Mouse (Mus musculus) embryonic fibroblast, embryonic 13.5 days (primary cell): ENCODE data around the gene Ntm. TPM values are rescaled to one million over a fixed set of nuclear protein-coding genes. Genes with fewer than 3 reads are reported as not detected.

Source experiments
- H3K27ac ChIP-seq: 2 replicates; pipeline ENCODE4 v1.5.1; 2012; ENCODE audit warnings: low read length, control low read depth, inconsistent platforms; ENCODE audit not compliant: insufficient read depth
- H3K4me1 ChIP-seq: 2 replicates; pipeline ENCODE4 v1.6.1; 2011; ENCODE audit warnings: low read length; ENCODE audit not compliant: control insufficient read depth, insufficient read depth
- H3K4me3 ChIP-seq: 2 replicates; pipeline ENCODE4 v1.5.1; 2011; ENCODE audit warnings: mild to moderate bottlenecking, control low read depth, low read length; ENCODE audit not compliant: insufficient read depth
- CTCF ChIP-seq: IDR thresholded peaks from 2 replicates; pipeline ENCODE4 v1.5.1; 2011; ENCODE audit warnings: mild to moderate bottlenecking, control low read depth, low read length, moderate library complexity, borderline replicate concordance; ENCODE audit not compliant: insufficient read depth
- POLR2A ChIP-seq: IDR thresholded peaks from 2 replicates; pipeline ENCODE4 v1.6.1; 2011; ENCODE audit warnings: low read depth, mild to moderate bottlenecking, control low read depth, low read length, moderate library complexity
- polyA plus RNA-seq: library from polyadenylated mRNA; stranded (reverse); fragments of >200 nt; gene quantifications from 2 replicates; pipeline ENCODE4 v1.2.4, GENCODE M21; 2011; ENCODE audit warnings: low read depth; ENCODE audit not compliant: missing spikeins, insufficient read length

Gene Ntm
- polyA plus RNA-seq, 1 experiment, result 0.95 TPM

DNA sequence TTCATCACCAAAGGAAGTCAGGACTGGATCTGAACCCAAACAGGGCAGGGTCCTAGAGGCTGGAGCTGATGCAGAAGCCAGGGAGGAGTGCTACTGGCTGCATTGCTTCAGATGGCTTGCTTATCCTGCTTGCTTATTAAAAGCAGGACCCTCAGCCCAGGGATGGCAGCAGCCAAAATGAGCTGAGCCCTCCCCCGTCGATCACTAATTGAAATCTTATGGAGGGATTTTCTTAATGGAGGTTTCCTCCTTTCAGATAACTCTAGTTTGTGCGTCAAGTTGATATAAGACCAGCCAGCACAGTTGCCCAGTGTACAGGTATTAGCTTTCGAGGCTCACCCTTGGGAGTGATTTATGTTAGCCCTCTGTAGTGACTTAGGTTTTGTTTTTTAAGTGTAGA, 826.9 kb downstream of the Ntm start:
- H3K4me3 ChIP-seq, result no peak overlapping the region
- no peaks in the 10 kb centered on the region for H3K4me1 ChIP-seq
- TF ChIP-seq CTCF (no peak), POLR2A (no peak)
- H3K27ac ChIP-seq, result no peak overlapping the region

DNA sequence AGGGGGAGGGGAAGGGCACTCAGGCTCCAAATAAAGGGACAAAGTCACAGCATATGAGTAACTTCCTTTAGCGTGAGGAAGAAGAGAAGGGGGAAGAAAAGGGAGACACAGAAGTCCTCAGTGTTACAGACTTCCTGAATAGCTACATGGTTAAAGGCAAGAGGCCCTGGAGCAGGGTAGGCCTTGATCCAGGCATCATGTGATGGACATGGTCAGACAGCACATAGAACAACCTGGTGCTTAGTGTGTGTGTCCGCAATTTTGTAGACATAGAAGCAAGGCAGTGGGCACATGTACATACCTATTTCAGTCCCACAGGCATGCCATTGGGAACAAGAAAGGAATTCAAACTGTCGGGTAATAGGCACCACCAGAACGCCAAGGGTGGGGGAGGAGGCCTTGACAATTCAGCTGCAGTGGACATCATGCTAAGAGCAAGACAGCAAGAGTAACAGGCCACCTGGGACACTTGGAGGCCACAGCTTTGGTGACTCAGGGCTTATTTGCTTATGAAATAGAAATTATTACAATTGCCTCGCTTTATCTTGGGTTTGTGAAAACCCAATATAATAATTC, 832.1 kb downstream of the Ntm start:
- H3K4me1 ChIP-seq, result no peaks in the 10 kb centered on the region
- TF ChIP-seq POLR2A (no peak), CTCF (no peak)
- no peak overlapping the region for H3K4me3 ChIP-seq
- H3K27ac ChIP-seq, result no peak overlapping the region

DNA sequence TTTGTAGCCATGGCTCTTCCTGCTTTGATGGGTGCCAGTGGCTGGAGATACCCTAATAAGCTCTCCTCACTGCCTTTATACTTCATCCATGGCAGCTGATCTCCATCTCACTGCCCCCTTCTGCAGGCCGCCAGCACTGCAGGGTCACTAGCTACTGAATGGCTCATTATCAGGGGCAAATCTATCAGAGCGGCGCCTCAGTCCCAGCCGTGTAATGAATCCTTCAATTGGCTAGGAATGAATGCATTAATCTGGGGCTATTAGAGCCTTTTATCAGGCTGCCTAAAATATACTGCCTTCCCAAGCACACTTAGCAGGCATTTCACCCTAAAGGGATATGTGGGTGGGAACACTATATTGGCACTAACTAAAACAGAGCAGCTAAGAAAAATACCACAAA, 832.6 kb downstream of the Ntm start:
- TF ChIP-seq CTCF, result no peak
- TF ChIP-seq POLR2A, result no peak
- Histone ChIP-seq H3K4me1 (no peaks in the 10 kb centered on the region), H3K27ac (no peak overlapping the region), H3K4me3 (no peak overlapping the region)

DNA sequence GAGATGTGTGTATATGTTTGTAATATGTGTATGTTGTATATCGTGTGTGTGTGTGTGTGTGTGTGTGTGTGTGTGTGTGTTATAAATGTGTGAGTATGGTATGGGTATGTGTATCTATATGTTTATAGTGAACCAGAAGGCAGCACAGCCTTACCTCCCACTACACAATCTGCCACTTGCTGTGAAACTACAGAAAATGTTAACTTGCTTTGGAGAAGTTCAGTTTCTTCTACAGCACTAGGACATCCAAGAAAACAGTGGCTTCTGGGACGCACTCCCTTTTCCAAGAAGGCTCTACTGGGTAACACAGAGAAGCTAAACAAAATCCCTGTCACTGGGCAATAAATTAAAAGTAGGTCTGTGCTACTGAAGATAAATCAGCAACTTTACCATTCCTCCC, 834.5 kb downstream of the Ntm start:
- Histone ChIP-seq H3K4me3 (no peak overlapping the region), H3K27ac (no peak overlapping the region), H3K4me1 (no peaks in the 10 kb centered on the region)
- TF ChIP-seq CTCF (no peak), POLR2A (no peak)

DNA sequence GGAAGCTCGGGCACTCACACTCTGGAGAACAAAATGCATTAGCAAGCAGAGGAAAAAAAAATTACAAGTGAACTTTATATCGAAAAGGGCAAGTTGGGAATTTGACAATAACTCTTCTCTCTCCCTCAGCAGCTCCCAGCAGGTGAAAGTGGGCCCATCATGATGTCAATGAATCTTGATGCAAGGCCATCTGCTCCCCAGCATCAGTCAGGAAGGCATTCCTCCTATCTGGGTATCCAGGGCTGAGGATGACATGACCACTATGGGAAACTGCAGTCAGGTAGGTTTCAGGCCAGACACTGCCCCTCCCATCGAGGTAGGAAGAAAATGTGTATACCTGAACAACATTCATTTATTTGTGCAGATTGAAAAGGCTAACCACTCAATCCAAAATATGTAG, 838.5 kb downstream of the Ntm start:
- TF ChIP-seq CTCF, result no peak
- no peak for TF ChIP-seq POLR2A
- Histone ChIP-seq H3K4me3 (no peak overlapping the region), H3K4me1 (no peaks in the 10 kb centered on the region), H3K27ac (no peak overlapping the region)

DNA sequence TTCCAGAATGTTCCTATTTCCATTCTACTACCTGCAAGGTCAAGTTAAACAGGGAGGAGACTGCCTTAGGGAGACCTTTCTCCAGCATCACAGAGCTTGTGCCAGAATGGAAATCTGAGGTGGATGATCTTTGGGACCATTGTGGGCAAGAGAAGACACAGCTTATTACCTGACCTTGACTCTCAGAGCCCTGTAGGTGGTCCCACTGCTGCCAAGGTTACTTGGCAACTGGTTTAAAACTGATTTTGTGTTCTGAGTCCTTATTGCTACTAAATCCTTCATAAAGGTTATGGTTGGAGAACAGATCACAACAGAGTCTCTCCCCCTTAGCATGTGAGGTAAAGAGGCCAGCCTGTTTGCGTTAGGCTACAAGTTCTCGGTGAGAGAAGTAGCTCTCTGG, 839.1 kb downstream of the Ntm start:
- TF ChIP-seq CTCF, result no peak
- no peak for TF ChIP-seq POLR2A
- Histone ChIP-seq H3K27ac (no peak overlapping the region), H3K4me1 (no peaks in the 10 kb centered on the region), H3K4me3 (no peak overlapping the region)

DNA sequence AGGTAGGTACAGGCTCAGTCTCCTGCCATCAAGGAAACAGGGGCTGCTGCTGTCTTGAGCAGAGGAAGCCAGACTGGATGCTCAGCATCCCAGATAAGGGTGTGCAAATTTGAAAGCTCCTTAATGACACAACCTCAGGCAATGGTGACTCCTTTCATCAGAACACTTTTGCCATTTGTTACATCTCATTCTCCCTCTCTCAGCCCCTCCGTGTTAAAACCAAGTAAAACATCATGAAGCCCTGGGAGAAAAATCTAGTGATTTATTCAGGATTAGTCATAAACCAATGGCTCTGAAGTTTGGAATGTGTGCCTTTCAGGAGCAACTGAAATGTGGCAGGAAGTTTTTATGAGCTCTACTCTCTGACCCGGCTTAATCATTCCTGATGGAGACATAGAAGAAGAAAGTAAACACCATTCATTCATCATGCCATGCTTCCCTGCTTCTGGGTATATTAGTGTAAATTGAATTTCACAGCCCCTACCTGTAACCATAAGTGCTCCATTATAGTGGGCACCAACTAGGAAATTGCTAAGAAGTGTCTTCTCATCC, 845.3 kb downstream of the Ntm start:
- no peak overlapping the region for H3K4me3 ChIP-seq
- 0 out of 2 replicates have a peak overlapping the region, but pooled peaks have one; percentile 7 for H3K27ac ChIP-seq
- TF ChIP-seq POLR2A, result no peak
- TF ChIP-seq CTCF, result no peak
- H3K4me1 ChIP-seq, result no peaks in the 10 kb centered on the region

DNA sequence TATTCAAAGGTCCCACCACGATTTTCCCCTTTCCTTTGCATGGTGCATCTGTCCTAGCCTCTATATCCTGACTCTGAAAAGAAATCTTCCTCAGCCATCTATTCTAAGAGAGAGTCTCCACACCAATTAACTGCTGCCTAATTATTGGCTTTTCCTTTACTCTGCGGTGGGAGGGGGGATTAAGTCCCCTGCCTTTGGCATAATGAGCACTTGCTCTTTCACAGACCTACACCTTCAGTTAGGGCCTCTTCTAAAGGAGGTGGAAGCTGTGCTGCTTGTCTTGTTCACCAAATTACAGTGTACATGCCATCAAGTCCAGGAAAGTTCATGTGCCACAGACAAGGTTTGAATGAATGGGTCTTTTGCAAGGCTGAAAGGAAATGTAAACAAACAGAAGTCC, 847.6 kb downstream of the Ntm start:
- no peaks in the 10 kb centered on the region for H3K4me1 ChIP-seq
- no peak overlapping the region for H3K27ac ChIP-seq
- no peak overlapping the region for H3K4me3 ChIP-seq
- TF ChIP-seq POLR2A, result no peak
- no peak for TF ChIP-seq CTCF

DNA sequence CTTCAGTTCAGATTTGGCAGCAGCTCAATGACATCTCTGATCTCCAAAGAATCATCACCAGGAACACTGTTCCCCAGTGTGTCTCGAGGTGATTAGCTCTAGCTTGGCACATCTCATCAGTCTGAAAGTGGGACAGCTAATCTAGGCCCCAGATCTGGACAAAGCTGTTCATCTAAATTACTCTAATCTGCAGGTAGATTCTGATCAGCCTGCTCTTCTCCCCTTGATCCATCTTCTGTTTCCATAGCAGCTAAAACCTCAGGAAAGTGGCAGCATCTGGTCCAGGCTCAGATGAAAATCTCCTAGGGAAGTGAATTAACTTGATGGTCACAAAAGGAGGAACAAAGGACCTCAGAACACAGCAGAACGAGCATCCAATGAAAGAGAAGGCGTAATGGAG, 856.2 kb downstream of the Ntm start:
- Histone ChIP-seq H3K4me3 (no peak overlapping the region), H3K4me1 (no peaks in the 10 kb centered on the region), H3K27ac (no peak overlapping the region)
- TF ChIP-seq CTCF, result no peak
- no peak for TF ChIP-seq POLR2A

DNA sequence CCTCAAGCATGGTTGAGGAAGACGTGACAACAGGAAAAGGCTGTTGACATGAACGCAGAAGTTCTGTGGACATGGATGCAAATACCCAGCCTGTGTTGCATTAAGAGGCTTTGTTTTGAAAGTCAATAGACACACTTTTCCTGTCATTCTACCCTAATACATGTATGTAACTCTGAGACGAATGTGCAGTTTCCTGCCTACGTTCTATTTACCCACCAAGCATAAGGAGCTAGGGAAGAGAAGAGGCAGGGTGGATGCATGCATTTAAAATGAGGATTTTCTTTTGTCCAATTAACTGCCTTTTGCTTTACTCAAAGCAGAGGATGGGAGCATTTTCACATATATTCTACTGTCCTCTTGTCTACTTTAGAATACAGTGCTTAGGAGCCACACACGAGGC, 858.5 kb downstream of the Ntm start:
- Histone ChIP-seq H3K4me1 (no peaks in the 10 kb centered on the region), H3K4me3 (no peak overlapping the region), H3K27ac (no peak overlapping the region)
- TF ChIP-seq POLR2A (no peak), CTCF (no peak)

DNA sequence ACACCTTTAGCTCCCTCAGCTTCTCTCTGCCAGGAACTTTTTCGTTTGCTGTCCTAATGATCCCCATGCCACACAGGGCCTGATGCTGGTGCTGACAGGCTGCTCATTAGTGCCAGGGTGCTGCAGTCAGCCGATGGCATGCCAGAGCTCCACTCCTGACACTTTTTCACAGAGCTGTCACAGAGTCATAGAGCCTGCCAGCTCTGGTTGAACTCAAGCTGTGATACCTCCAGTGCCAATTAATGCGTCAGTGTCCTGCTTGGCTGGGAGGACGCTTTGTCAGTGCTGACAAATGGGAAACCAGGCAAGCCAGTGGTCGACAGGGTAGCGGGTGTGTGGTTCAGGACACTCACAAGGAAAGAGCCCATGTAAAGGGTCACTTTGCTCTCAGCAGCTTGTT, 858.9 kb downstream of the Ntm start:
- Histone ChIP-seq H3K4me3 (no peak overlapping the region), H3K27ac (no peak overlapping the region), H3K4me1 (no peaks in the 10 kb centered on the region)
- TF ChIP-seq POLR2A, result no peak
- no peak for TF ChIP-seq CTCF
